10 mouse cellular contexts compared by ENCODE assay signal in genomic region chr3:98027371-98027774, GRCm38 (mm10). TPM values are rescaled to one million over a fixed set of nuclear protein-coding genes. Genes with fewer than 3 reads are reported as not detected.
A peak's percentile ranks its signal among the peaks of the same experiment; 100 is the strongest.
DNase-seq lines count a peak whose midpoint lies in the region; ATAC-seq and TF ChIP-seq lines count a peak whose summit lies in the region.
"Had no signal": no experiment of that assay in that cellular context is flagged by ENCODE, and none has a peak within 500 bp of the region (broad histone marks: within the 10 kb centered on the region; RNA-seq: fewer than 3 reads in every experiment).

No protein-coding gene starts in this region.

- H3K4me1 ChIP-seq in lung, embryonic 14.5 days (ENCODE audit: insufficient read depth) = peaks cover 49% of the 10 kb centered on the region
- peaks cover 68% of the 10 kb centered on the region for H3K4me1 ChIP-seq in intestine, embryonic 16.5 days (ENCODE audit: control insufficient read depth, insufficient read depth, low read length)

- no peaks in the 10 kb centered on the region for H3K36me3 ChIP-seq in lung, embryonic 14.5 days (ENCODE audit: insufficient read depth)
- no peaks in the 10 kb centered on the region for H3K36me3 ChIP-seq in intestine, embryonic 16.5 days (ENCODE audit: control insufficient read depth, insufficient read depth, low read length)
- H3K36me3 ChIP-seq: limb, embryonic 15.5 days had no signal

- DNase-seq in lung, embryonic 14.5 days = peak; percentile 54
- no peak for DNase-seq in lung, postnatal 14 days
- peak; percentile 59 for DNase-seq in adrenal gland, postnatal 14 days
- peak; percentile 44 to 54 for DNase-seq in heart, postnatal 36 days
- DNase-seq in cerebellum, adult 9-10 months = no peak
- DNase-seq in layer of hippocampus, adult 11-12 months (ENCODE audit: low spot score) = no peak
- DNase-seq: embryo, embryonic 11 days had no signal

- H3K27me3 ChIP-seq in lung, embryonic 14.5 days (ENCODE audit: insufficient read depth, low read length) = no peaks in the 10 kb centered on the region
- H3K27me3 ChIP-seq in intestine, embryonic 16.5 days (replicated peaks; ENCODE audit: control insufficient read depth, insufficient read depth, low read length) = no peaks in the 10 kb centered on the region
- H3K27me3 ChIP-seq: limb, embryonic 15.5 days had no signal

- no peak overlapping the region for H3K4me2 ChIP-seq in lung, embryonic 14.5 days
- no peak overlapping the region for H3K4me2 ChIP-seq in intestine, embryonic 16.5 days (ENCODE audit: low read depth, low read length)
- H3K4me2 ChIP-seq: limb, embryonic 15.5 days had no signal

- no peaks in the 10 kb centered on the region for H3K9me3 ChIP-seq in lung, embryonic 14.5 days (ENCODE audit: low read depth, low read length)
- H3K9me3 ChIP-seq in intestine, embryonic 16.5 days (ENCODE audit: control insufficient read depth, low read length) = no peaks in the 10 kb centered on the region
- H3K9me3 ChIP-seq: limb, embryonic 15.5 days had no signal

- no peak for TF ChIP-seq CTCF in lung, embryonic 14.5 days (IDR thresholded peaks at IDR 0.05; ENCODE audit: low read depth)

- intact Hi-C loops in heart, postnatal 36 days (cut with DNase I) = loop anchor here (2.0 to 5.0 kb wide), 2 partner anchors 15 to 35 kb away; partner anchors contain the start of gene Notch2

- no peak overlapping the region for H3K9ac ChIP-seq in lung, embryonic 14.5 days
- no peak overlapping the region for H3K9ac ChIP-seq in intestine, embryonic 16.5 days (ENCODE audit: low read depth, low read length)
- H3K9ac ChIP-seq: limb, embryonic 15.5 days had no signal

- WGBS in lung, embryonic 14.5 days = 25% methylated on average over 3 of the region's 3 CpGs
- 33% methylated on average over 3 of the region's 3 CpGs for WGBS in intestine, embryonic 16.5 days

- H3K4me3 ChIP-seq in lung, embryonic 14.5 days (ENCODE audit: low read depth, low read length) = no peak overlapping the region
- H3K4me3 ChIP-seq in intestine, embryonic 16.5 days (ENCODE audit: low read length) = no peak overlapping the region
- H3K4me3 ChIP-seq: limb, embryonic 15.5 days had no signal

- ATAC-seq in lung, embryonic 14.5 days (ENCODE audit: insufficient read depth) = no peak
- ATAC-seq in CD4-positive, CD25-positive, alpha-beta regulatory T cell, adult 4 months = peak; percentile 84
- ATAC-seq in intestine, embryonic 16.5 days = no peak

- no peak overlapping the region for H3K27ac ChIP-seq in lung, embryonic 14.5 days (ENCODE audit: low read depth)
- H3K27ac ChIP-seq in intestine, embryonic 16.5 days (ENCODE audit: low read length) = no peak overlapping the region
- H3K27ac ChIP-seq: limb, embryonic 15.5 days had no signal

RNA-seq across cellular contexts. Expression of gene Notch2, which starts 14.0 kb away (rescaled TPM):
- polyA plus RNA-seq in lung, embryonic 14.5 days (2014; fragmentation: Nextera tagmentation; extraction: Ambion mirVana) = 43.8 and 45.1 TPM in 2 replicates
- polyA plus RNA-seq in CD4-positive, CD25-positive, alpha-beta regulatory T cell, adult 4 months (2017; shearing (Covaris generic)) = 10 to 100 TPM; 13.9 to 18.8 TPM
- total RNA-seq in adrenal gland, postnatal 14 days (2021) = 46.7 and 47.6 TPM in 2 replicates
- 10 to 100 TPM; 16.7 to 17.8 TPM for total RNA-seq in heart, postnatal 36 days (2021)
- 9.1 and 10.9 TPM in 2 replicates for polyA plus RNA-seq in intestine, embryonic 16.5 days (2015; fragmentation: Nextera tagmentation; extraction: Ambion mirVana)

Comparison
In these comparisons a context has a peak if more than half of its experiments do, and no peak if none do; other contexts are left out.
1. DNase-seq: peak in lung, embryonic 14.5 days (single experiment), adrenal gland, postnatal 14 days (single experiment) and heart, postnatal 36 days (2 of 2); none in lung, postnatal 14 days (single experiment), cerebellum, adult 9-10 months (single experiment) and layer of hippocampus, adult 11-12 months (single experiment).